ENCODE assay signal across 15 mouse cellular contexts in genomic region chr13:24105340-24105669, GRCm38 (mm10).
DNase-seq lines count a peak whose midpoint lies in the region; ATAC-seq and TF ChIP-seq lines count a peak whose summit lies in the region.
"Had no signal": no experiment of that assay in that cellular context is flagged by ENCODE, and none has a peak within 500 bp of the region (broad histone marks: within the 10 kb centered on the region; RNA-seq: fewer than 3 reads in every experiment).

No protein-coding gene starts in this region.

- no peaks in the 10 kb centered on the region for H3K27me3 ChIP-seq in liver, adult 2 months (ENCODE audit: control insufficient read depth, insufficient read depth, low read length)
- H3K27me3 ChIP-seq in liver, embryonic 12.5 days (replicated peaks) = no peaks in the 10 kb centered on the region
- no peaks in the 10 kb centered on the region for H3K27me3 ChIP-seq in C2C12 (ENCODE audit: control insufficient read depth, insufficient read depth, insufficient read length)
- H3K27me3 ChIP-seq: CH12.LX; kidney, embryonic 15.5 days; midbrain, embryonic 12.5 days had no signal

- WGBS in liver, adult 2 months = 76% methylated on average over 1 of the region's 1 CpGs
- WGBS in liver, embryonic 12.5 days (ENCODE audit: insufficient replicate concordance) = 28% methylated on average over 1 of the region's 1 CpGs
- WGBS in macrophage (ENCODE audit: missing documents) = 0% methylated on average over 1 of the region's 1 CpGs

- no peak for TF ChIP-seq CTCF in liver, adult 2 months (IDR thresholded peaks at IDR 0.05; ENCODE audit: low read depth, low read length)
- TF ChIP-seq CTCF in C2C12 (IDR thresholded peaks at IDR 0.05; ENCODE audit: control insufficient read depth, insufficient read depth, insufficient read length) = no peak
- no peak for TF ChIP-seq CTCF in layer of hippocampus, adult 2 months (conservative IDR thresholded peaks at IDR 0.05)

- H3K36me3 ChIP-seq in liver, adult 2 months (ENCODE audit: control insufficient read depth, insufficient read depth, low read length) = peaks cover 24% of the 10 kb centered on the region
- no peaks in the 10 kb centered on the region for H3K36me3 ChIP-seq in liver, embryonic 12.5 days
- no peaks in the 10 kb centered on the region for H3K36me3 ChIP-seq in C2C12 (ENCODE audit: control insufficient read depth, insufficient read depth)
- no peaks in the 10 kb centered on the region for H3K36me3 ChIP-seq in macrophage (ENCODE audit: inconsistent target)
- H3K36me3 ChIP-seq: embryonic facial prominence, embryonic 10.5 days; heart, embryonic 15.5 days; midbrain, embryonic 12.5 days had no signal

- no peak overlapping the region for H3K27ac ChIP-seq in liver, adult 2 months (replicated peaks; ENCODE audit: insufficient read depth, low read depth, low read length)
- H3K27ac ChIP-seq in liver, embryonic 12.5 days = no peak overlapping the region
- 0 out of 2 replicates have a peak overlapping the region, but pooled peaks have one; percentile 22 for H3K27ac ChIP-seq in macrophage
- no peak overlapping the region for H3K27ac ChIP-seq in layer of hippocampus, adult 2 months
- H3K27ac ChIP-seq: embryonic facial prominence, embryonic 10.5 days; heart, embryonic 15.5 days; kidney, embryonic 15.5 days; midbrain, embryonic 12.5 days had no signal

- DNase-seq in liver, adult 2 months (ENCODE audit: extremely low read depth, low read depth, low spot score) = peak; percentile 22
- peak; percentile 16 to 17 for DNase-seq in adrenal gland, postnatal 36 days
- DNase-seq in layer of hippocampus, adult 2 months (ENCODE audit: low spot score in 2 of 2) = no peak
- DNase-seq in kidney, adult 11 months = no peak
- no peak for DNase-seq in cerebellum, postnatal 25 days
- DNase-seq: cerebellum, adult 9-10 months; thymus, postnatal 25 days had no signal

- TF ChIP-seq POLR2A in liver, adult 2 months (IDR thresholded peaks at IDR 0.05; ENCODE audit: extremely low read depth, insufficient read depth, low read length) = no peak

- H3K4me3 ChIP-seq in liver, adult 2 months (ENCODE audit: insufficient read depth, low read depth, low read length) = no peak overlapping the region
- H3K4me3 ChIP-seq in liver, embryonic 12.5 days = no peak overlapping the region
- H3K4me3 ChIP-seq in C2C12 (ENCODE audit: insufficient read depth, poor library complexity, severe bottlenecking) (no peak overlapping the region), macrophage (ENCODE audit: inconsistent target) (no peak overlapping the region)
- H3K4me3 ChIP-seq in layer of hippocampus, adult 2 months = no peak overlapping the region
- H3K4me3 ChIP-seq: embryonic facial prominence, embryonic 10.5 days; heart, embryonic 15.5 days; kidney, embryonic 15.5 days; midbrain, embryonic 12.5 days had no signal

- H3K9me3 ChIP-seq in liver, embryonic 12.5 days (replicated peaks) = no peaks in the 10 kb centered on the region
- H3K9me3 ChIP-seq: embryonic facial prominence, embryonic 10.5 days; heart, embryonic 15.5 days; kidney, embryonic 15.5 days; midbrain, embryonic 12.5 days had no signal

- no peak overlapping the region for H3K4me2 ChIP-seq in liver, embryonic 12.5 days
- H3K4me2 ChIP-seq: heart, embryonic 15.5 days; kidney, embryonic 15.5 days; midbrain, embryonic 12.5 days had no signal

- no peaks in the 10 kb centered on the region for H3K79me3 ChIP-seq in C2C12 (ENCODE audit: low read depth)

- H3K4me1 ChIP-seq in liver, adult 2 months (ENCODE audit: control insufficient read depth, insufficient read depth, low read length) = peaks cover 4% of the 10 kb centered on the region; the same call in 1 of the 2 replicates
- H3K4me1 ChIP-seq in liver, embryonic 12.5 days = 0 out of 2 replicates have a peak, but pooled peaks cover 3% of the 10 kb centered on the region
- H3K4me1 ChIP-seq: embryonic facial prominence, embryonic 10.5 days had no signal

- no peak overlapping the region for H3ac ChIP-seq in C2C12 (ENCODE audit: control insufficient read depth, insufficient read length, low read depth)

- no peak for ATAC-seq in liver, embryonic 12.5 days

- no peak overlapping the region for H3K9ac ChIP-seq in liver, adult 2 months (ENCODE audit: low read depth, low read length)
- no peak overlapping the region for H3K9ac ChIP-seq in liver, embryonic 12.5 days
- H3K9ac ChIP-seq: heart, embryonic 15.5 days; kidney, embryonic 15.5 days; midbrain, embryonic 12.5 days had no signal

- no peaks in the 10 kb centered on the region for H3K79me2 ChIP-seq in liver, adult 2 months (ENCODE audit: control insufficient read depth, insufficient read depth, low read length)
- H3K79me2 ChIP-seq in C2C12 (ENCODE audit: control insufficient read depth, insufficient read depth) (no peaks in the 10 kb centered on the region), macrophage (ENCODE audit: inconsistent target) (no peaks in the 10 kb centered on the region)

TF ChIP-seq in C2C12, 6 proteins besides CTCF, POLR2A, EP300 and RAD21:
- TF ChIP-seq USF1 (IDR thresholded peaks at IDR 0.05; ENCODE audit: low read depth) (no peak), FOSL1 (IDR thresholded peaks at IDR 0.05; ENCODE audit: insufficient read depth, low read length, poor library complexity, severe bottlenecking) (no peak), MYOD1 (IDR thresholded peaks at IDR 0.05; ENCODE audit: control insufficient read depth, insufficient read length, low read depth) (peak; percentile 6)

Comparison
In these comparisons a context has a peak if more than half of its experiments do, and no peak if none do; other contexts are left out.
1. DNase-seq: peak in liver, adult 2 months (single experiment) and adrenal gland, postnatal 36 days (2 of 2); none in layer of hippocampus, adult 2 months (0 of 2), kidney, adult 11 months (single experiment) and cerebellum, postnatal 25 days (0 of 2).